Mouse (Mus musculus): ENCODE measurements around the gene Pdzd7.
"Not testable (repeated sequence)": the region's sequence is repeated elsewhere in the genome, so short reads cannot be mapped to it uniquely, and the experiment has no call there.

The Pdzd7 gene

DNA sequence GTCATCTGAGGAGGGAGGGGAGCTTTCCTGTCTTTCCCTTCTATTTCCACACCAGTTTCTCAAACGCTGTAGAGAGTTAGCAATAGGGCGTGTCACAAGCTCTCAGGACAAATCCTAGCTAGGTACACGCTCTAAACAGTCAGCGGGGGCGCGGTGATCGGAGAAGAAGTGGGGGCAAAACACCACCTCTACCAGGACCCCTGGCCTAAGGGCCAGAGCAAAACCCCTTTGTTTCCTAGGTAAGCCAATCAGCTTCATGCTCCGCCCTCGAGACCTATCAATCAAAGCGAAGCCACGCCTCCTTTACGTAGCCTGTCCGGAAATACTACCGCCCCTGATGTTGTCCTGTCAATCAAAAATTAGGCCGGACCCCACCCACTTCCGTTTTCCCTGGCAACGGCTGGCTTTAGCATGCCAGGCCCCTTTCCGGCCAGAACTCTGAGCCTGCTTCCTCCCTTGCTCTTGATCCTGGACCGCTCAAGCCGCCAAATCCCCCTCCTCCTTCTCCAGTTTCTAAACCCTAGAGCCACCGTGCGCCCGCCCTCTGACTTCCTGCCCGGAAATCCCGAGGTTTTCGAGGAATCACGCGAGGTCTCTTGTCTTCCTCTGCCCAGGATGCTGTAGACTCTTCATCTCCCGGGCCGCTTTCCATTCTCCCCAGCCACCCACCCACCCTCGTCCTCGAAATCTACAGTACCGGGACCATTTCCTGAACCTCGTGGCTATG, 12.8 kb upstream of the Pdzd7 start:
- peak; percentile 96 for DNase-seq

DNA sequence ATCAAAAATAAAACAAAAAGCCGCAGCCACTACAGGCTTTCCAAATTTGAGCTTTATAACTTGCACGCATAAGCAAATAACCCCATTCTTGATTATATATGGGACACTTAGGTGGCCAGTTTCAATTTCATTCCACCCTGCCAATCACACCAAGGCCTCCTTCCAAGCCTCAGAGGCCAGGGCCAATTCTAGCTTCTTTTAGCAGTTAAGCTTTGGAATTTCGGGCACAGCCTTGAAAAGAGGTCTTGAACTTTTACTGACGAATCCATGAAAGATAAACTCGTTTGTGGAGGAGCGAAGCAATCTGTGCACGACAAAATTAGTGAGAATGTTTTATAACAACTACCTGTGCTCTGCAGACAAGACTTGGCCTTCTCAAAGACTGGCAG, 12.2 kb upstream of the Pdzd7 start:
- peak; percentile 36 for DNase-seq

DNA sequence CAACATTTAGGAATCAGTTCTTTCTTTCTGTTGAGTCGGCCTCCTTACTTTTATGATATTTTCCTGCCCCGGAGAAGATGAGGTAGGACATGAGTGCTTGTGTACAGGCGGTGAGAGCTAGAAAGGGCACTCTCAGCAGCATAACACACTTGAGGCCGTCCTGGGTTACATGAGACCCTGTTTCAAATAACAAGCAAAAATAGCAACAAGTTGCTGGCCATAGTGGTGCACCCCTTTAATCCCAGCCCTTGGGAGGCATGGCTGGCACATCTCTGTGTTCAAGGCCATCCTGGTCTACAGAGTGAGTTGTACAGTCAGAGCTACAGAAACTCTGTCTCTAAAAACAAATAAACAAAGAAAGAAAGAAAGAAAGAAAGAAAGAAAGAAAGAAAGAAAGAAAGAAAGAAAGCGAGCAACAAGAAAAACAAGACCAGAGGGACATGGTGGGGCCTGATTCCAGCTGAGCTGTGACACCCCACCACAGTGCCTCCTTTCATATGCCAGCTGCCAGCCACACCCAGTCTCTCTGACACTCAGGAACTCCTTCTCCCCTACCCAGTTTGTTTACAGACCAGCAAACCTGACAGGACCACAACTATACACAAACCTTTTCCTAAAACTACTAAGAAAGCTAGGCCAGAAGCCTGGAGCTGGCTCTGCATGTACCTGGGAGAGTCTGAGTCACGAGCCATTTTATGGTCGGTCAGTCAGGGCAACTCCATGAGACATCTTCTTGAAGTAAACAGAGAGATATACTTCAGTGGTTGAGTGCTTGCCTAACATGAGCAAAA, 11.6 kb upstream of the Pdzd7 start:
- DNase-seq: no peak

DNA sequence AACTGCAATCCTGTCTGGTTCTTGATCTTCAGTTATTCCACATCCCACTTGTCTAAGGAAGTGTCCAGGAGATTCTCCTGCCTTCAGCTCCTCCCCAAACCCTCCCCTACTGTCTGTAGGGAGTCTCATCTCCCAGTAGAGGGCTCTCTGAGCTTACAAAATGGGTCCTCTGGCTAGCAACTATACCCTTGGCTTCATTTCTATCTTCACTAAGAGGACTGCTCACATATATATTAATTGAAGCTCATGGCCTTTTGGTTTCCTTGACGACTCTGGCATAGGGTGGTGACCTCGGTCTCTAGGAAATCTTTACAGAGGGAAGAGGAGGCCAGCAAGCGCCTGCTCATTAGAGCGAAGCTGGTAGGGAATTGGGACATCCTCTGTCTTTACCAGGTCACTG, 10.8 kb upstream of the Pdzd7 start:
- DNase-seq: no peak

DNA sequence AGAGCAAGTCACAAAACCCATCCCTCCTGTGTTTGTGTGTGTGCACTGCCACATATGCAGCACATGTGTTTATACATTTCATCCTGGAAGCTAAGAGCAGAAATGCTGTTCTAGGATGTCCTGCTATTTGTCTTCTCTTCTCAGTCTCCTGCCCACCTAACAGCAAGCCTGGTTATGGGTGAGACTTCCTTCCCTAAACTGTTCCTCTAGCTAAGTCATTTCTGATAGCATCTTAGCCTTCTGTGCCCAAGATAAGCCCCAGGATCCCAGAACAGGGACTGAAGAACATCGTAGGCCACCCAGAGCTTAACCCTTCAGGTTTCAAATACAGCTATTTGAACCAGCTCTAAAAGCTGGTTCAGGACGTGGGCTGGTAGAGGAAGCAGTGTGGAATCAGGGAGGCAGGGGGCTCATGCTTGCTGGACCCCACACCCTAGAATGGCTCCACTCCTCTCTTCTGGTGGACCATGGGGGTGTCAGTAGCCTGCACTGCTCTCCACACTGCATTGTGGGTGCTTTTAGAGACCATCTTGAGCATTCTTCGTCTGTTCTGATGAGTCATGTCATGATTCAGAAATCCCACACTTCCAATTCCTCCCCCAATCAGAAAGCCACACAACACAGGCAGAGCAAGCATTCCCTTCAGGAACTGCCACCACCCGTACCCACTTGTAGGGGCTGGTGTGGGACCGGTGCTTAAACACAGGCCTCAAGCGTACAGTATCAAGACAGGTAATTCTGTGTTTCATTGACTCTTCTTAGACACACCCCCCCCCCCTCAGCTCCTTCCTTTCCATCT, 9.6 kb upstream of the Pdzd7 start:
- DNase-seq: no peak

DNA sequence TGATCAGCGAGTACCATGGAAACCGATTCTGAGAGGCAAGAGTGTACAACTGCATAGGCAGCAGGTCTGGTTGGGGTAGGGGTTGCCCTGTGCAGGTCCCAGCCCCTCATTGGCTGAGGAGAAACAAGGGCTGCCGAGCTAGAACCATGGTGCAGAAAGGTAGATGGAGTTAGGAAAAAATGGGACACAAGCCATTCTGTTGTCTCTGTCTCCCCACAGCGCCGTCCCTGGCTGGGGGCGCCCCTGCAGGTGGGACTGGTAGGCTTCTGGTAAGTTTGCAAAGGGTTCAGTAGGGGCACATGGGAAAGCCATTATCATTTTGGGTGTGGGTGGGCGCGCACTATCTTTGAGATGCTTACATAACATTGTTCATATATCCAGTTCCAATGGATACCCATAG, 7.9 kb upstream of the Pdzd7 start:
- no peak for DNase-seq

DNA sequence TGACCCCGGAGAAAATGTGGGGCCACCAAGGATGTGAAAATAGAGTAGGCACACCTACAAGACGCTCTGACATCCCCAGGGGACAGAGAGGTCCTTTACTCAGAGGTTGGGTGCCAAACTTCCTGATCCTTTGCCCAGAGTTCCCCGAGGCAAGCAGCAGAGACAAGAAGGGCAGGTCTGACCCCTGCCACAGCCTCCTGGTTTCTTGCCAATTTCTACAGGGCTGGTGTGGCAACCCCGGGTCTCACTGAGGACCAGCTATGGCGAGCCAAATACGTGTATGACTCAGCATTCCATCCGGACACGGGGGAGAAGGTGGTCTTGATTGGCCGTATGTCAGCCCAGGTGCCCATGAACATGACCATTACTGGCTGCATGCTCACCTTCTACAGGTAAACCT, 4.0 kb upstream of the Pdzd7 start:
- DNase-seq: no peak

DNA sequence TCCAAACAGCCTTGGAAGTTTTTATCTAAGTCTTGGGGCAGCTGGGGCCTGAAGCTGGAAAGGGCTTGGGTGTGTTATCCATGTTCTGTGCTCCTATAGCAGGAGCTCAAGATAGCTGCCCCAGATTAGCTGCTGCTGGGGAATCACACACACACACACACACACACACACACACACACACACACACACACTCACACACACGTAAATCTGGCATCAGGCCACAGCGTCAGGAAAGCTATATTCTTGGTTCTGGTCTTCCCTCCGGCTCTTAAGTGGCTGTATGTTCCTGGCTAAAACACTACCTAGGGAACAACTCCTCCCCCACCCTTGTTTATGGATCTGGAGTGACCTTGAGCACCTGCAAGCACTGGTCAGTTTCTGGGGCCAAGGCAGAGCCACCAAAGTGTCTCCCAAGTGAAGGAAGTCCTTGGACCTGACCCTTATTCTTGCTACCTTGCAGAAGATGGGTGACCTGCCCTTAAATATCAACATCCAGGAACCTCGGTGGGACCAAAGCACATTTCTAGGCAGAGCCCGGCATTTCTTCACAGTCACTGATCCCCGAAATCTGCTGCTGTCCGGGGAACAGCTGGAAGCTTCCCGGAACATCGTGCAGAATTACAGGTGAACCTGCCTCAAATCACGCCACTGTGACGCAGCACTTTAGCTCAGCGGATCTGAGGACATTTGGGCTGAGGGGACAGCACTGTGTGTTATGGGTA, 3.3 kb upstream of the Pdzd7 start:
- DNase-seq: no peak

DNA sequence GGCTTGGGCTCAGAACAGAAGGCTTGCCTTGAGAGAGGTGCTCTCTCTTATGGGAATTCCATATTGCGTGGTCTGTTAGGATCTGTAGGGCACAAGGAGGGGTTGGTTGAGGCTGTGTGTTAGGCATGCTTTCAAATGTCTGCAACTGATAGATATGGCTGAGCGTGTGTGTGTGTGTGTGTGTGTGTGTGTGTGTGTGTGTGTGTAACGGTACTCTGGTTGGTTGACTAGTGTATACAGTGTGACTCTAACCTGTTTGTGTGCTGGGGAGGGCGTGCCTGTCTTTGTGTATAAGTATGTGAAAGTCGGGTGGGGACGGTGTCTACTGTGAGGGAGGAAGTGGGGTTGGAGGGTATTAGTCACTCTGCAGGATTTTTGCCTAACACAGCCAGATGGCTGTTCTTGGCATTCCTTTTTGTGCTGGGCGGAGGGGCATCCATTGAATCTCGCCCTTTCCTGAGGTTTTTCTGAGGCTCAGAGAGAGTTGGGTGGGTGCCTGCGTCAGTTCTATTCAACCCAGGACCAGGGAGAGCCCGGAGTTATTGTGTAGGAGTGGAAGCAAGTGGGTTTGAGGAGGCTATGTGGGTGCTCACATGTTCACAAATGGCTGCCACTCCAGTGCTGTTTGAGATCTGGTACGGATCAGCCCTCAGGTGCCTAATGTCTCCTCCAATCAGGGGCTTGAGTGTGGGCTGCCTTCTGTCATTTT, 2.6 kb upstream of the Pdzd7 start:
- DNase-seq: no peak

DNA sequence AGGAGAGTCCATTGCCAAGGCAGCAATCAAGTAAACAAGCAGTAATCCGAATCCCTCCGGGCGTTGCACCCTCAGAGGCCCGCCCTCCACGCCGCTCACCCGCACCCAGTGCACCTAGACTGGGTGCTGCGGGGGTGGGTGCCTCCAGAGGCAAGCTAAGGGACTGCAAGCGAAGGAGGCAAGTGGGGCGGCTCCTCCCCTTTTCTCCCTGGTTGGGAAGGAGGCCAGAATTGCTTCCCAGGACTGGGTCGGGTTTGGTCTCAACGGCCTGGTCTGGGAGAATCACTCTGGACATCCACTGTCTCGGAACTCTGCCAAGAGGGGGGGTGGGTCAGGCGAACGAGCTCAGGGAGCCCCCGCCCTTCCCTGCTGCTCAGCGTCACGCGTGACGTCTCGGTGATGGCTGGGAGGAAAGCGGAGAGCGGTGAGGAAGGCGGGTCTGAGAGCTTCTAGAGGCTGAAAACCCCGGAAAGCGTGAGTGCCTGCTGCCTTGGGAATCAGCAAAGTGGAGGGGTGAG, 2.0 kb upstream of the Pdzd7 start, which contains the start of gene Sfxn3:
Sfxn3 (plus strand) TSS at position 87 of the 518 bp plus-strand sequence.
- DNase-seq: peak; percentile 91

DNA sequence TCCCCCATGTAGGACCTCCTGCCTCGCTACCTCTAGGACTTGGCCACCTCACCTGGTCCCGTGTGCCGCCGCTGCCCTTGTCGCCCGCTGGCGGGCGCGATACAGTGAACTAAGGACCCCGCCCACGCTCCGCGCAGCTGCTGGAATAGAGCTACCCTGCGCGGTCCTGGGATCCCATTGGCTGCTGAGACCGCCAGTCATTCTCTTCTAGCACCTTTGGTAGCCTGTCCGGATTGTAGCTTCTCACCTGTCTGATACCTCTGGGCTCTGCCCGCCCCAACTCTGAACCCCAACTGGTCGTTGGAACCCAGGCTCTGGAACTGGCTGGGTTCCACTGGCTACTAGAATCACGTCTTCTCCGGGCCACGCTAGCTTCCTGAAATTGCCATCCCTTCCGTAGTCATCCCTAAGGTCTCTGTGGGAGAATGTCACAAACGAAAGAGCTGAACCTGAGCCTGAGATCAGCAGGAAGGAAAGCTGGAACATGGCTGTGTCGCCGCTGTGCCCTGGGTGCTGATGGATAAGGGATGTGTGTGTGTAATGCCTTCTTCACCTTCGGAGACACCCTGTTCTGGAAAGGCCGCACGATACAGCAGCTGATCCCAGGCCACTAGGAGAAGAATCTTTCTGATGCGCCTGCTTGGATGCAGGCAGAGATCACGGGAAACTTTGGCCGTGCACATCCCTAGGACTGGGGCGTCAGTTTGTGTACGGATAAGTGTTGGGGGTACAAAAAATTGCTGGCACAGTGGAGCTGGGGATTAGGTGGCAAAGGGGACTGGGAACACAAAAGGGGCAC, 1.2 kb upstream of the Pdzd7 start:
- peak; percentile 88 for DNase-seq

DNA sequence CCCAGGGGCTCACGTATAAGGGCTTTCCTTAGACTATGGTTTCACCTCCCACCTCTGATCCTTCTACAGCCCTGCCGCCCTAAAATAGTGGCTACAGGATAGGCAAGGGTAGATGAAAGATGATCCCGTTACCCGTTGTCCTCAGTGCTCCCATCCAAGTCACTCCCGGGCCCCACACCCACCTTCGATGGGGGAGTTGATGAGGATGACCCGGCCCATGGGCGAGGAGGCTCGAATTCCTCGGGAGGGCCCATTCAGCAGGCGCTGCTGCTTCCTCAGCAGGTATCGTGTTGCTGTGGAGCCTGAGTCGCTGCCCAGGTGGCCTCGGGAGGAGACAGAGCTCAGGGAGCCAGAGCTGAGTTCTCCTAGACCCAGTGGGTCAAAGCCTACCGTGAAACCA, 281 bp downstream of the Pdzd7 start:
- no peak for DNase-seq

DNA sequence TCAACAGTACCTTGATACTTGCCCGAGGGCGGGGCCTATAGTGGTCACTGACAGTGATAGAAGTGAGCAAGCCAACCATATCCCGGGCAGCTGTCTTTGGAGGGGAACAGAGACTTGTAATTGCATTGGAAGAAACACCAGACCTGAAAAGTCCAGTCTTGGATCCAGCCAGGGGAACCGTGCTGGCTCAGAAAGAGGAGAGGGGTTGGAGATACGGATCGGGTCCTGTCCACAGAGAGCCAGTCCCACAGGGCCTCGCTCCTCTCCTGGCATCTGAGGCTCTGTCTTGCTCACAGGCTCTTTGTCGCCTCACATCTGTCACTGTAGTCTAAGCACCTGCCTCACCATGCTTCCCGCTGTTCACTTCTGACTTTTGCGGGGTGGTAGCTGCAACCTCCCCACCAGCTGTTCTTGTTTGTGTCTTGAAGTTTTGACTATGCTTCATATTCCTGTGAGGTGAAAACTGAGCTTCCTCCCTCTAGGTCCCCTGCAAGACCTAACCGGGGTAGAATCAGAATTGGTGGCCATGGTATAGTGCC, 1.1 kb downstream of the Pdzd7 start:
- no peak for DNase-seq

DNA sequence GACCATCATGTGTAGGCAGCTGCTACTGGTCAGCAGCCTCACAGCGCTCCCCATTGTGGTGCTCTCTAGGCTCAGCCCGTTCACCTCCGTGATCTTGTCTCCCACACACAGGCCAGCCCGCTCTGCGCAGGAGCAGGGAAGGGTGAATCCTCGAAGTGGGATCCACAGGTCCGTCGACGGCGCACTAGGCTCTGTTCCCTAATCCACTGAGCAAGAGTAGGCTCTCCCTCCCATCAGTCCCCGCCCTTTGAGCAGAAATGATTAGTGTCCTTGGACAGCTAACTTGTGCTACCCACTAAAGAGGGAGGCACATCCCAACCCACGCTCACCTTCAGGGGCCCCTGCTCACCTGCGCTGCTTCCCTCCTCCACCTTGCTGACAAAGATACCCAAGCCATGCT, 5.3 kb downstream of the Pdzd7 start:
- DNase-seq: no peak

DNA sequence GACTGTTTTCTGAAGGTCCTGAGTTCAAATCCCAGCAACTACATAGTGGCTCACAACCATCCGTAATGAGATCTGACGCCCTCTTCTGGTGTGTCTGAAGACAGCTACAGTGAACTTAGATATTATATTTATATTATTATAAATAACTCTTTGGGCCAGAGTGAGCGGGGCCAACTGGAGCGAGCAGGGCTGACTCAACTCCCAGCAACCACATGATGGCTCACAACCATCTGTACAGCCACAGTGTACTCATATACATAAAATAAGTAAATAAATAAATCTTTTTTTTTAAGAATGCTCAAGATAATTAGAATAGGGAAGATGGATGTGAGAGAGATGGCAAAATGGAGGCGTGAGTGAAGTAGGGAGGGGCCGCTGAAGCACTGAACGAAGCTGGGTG, 7.3 kb downstream of the Pdzd7 start:
- not testable (repeated sequence) for DNase-seq

DNA sequence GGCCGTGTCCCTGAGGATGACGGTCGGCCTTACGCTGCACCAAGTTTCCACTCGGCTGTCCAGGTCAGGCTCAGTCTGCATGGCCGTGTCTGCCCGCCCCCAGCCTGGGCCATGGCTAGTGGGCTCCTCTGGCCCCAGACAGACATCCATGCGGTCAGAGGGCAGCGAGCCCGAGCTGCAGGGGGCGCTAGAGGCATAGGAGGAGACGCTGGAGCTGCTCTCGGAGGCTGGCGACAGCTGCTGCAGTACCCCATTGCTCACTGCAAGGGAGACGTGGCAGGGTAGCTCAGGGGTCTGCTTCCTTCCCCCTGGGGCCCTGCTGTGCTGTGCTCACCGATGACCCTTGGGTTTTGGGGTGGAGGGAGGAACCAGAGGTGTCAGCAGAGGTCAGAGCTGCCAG, 8.7 kb downstream of the Pdzd7 start:
- peak; percentile 47 for DNase-seq

DNA sequence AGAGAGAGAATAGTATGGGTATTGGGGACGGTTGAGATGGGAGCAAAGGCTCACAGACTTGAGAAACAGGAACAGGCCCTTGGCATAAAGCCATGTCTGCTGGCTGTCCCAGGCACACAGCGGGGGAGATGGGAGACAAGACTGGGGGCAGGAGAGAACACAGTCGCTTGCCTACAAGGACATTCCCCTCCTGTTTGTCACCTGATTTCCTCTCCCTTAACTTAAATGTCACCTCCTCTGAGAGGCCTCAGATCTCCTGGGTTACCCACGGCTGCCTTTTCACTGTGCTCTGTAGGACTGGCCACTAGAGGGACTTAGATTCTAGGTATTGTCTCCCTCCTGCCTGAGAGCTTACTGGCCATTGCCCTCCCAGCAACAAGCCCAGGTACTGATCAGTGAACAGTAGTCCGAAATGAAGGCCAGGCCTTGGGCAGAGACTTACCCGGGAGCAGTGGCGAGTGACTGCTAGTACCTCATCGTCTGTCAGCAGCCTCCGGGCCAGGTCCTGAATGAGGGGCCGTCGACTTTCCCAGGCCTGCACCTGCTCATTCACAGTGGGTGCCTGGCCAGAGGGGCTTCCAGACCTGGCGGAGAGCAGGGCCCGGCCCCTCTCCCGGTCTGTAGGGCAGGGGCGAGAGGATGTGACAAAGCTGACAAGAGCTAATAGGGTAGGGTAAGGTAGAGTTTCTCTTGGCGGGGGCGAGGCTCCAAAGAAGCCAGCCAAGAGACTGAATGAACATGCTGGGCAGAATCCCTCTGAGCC, 12.8 kb downstream of the Pdzd7 start:
- no peak for DNase-seq

DNA sequence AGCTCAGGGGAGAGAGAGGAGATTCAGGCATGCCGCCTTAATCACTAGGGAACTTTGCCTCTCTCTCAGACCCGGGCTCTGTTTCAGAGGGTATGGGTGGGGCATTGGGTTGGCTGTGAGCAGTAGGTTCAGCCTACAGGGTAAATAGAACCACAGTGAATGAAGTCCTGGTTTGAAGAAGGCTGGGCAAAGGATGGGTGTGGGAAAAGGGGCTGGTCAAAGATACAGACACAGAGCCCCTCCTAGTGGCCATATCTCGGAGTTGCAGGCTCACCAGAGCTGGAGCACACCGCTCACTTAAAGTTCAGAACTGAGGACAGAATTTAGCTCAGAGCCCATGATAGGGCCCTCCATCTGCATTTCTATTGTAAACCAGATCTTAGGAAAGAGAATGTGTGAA, 13.7 kb downstream of the Pdzd7 start:
- peak; percentile 83 for DNase-seq

DNA sequence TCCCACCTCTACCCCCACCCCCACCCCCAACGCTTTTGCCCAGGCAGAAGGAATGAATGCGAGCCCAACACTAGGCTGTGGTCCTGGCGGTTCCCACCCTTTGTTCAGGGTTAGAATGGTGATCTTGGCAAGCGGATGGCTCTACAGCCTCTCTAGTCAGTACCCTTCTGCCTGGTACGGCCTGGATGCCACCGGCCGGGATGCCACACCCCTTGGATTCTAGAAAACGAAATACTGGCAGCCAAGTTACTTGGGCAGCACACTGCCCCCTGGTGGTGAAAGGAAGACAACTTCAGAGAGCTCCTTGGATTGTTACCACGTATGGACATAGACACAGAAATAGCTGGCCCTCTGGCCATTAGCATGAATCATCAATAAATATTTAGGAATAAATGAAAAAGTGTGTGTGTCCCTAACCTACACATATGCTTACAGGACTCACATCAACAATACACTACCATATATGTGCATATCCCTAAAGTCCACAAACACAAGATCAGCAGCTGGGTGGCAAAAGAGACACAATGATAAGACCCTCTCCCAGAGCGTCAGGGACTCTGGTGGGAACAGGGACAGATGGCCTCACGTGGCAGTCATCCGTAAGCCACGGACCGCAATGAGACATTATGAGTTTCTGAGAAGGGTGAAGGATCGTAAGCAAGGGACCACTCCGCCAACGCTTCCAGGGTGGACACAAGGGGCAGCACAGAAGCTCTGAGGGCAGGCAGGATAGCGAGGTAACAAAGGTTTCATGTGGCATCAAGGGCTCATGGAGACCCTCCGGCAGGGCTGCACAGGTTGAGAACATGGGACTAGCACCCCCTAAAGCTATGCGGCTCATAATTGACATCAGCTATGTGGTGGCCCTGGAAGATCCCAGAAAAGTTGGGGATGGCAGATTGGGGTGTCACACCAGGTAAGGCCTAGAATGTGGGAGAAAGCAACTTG, 14.5 kb downstream of the Pdzd7 start:
- DNase-seq: peak; percentile 82
